Mouse (Mus musculus) lung, postnatal 0 days (tissue): ENCODE results near the gene Fchsd2.

Experiments
- CTCF ChIP-seq: IDR thresholded peaks from 2 replicates; pipeline ENCODE4 v1.5.1; 2016; ENCODE audit warnings: antibody characterized with exemption, mild to moderate bottlenecking
- EP300 ChIP-seq: IDR thresholded peaks from 2 replicates; pipeline ENCODE4 v1.6.1; 2016; ENCODE audit warnings: antibody characterized with exemption, mild to moderate bottlenecking, control low read depth

DNA sequence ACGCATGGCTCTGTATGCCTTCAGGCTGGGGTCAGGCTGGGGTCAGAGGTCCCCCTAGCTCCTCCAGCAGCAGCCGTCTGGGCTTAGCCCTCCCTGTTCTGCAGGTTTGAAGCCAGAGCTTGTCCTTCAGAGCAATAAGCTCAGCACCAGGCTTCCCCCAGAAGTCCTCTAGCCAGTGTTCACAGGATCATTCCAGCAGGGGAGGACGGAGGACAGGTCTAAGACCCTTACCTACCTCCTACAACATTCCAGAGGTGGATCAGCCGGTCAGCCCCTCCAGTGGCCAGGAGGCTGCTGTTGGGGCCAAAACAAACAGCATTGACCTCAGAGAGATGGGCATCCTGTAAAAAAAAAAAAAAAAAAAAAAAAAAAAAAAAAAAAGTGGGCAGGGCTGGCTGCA is 200.5 kb downstream of the Fchsd2 start:
- TF ChIP-seq CTCF (no peak), EP300 (no peak)
